Mouse (Mus musculus) ES-Bruce4 (cell line): ENCODE results near the gene F11r. TPM values are rescaled to one million over a fixed set of nuclear protein-coding genes. Genes with fewer than 3 reads are reported as not detected.

ENCODE experiments used
- H3K27ac ChIP-seq: 2 replicates; pipeline ENCODE4 v1.5.1; 2012; ENCODE audit warnings: low read length, inconsistent platforms; ENCODE audit not compliant: insufficient read depth
- H3K27me3 ChIP-seq: 2 replicates; pipeline ENCODE4 v1.6.1; 2012; ENCODE audit warnings: mild to moderate bottlenecking, low read length, inconsistent platforms; ENCODE audit not compliant: control insufficient read depth, poor library complexity, insufficient read depth, severe bottlenecking
- H3K36me3 ChIP-seq: 2 replicates; pipeline ENCODE4 v1.6.1; 2012; ENCODE audit warnings: inconsistent platforms, mild to moderate bottlenecking, low read length, moderate library complexity; ENCODE audit not compliant: control insufficient read depth, poor library complexity, insufficient read depth, severe bottlenecking
- H3K4me1 ChIP-seq: one replicate; pipeline ENCODE4 v1.8.1; 2011; ENCODE audit warnings: low read length; ENCODE audit not compliant: control insufficient read depth, insufficient read depth
- H3K4me3 ChIP-seq: 2 replicates; pipeline ENCODE4 v1.5.1; 2011; ENCODE audit warnings: low read depth, mild to moderate bottlenecking, low read length
- H3K9ac ChIP-seq: 2 replicates; pipeline ENCODE4 v1.6.1; 2012; ENCODE audit warnings: low read depth, mild to moderate bottlenecking, inconsistent platforms; ENCODE audit not compliant: poor library complexity, severe bottlenecking
- H3K9me3 ChIP-seq: replicated peaks from 2 replicates; pipeline ENCODE4 v1.6.1; 2012; ENCODE audit warnings: mild to moderate bottlenecking, low read length, inconsistent platforms; ENCODE audit not compliant: control insufficient read depth, poor library complexity, insufficient read depth, severe bottlenecking
- CTCF ChIP-seq: IDR thresholded peaks from one replicate; pipeline ENCODE4 v1.8.1; 2011; ENCODE audit warnings: low read depth, low read length
- EP300 ChIP-seq: IDR thresholded peaks from 2 replicates; pipeline ENCODE4 v1.6.1; 2011; ENCODE audit warnings: low read depth, low read length; ENCODE audit not compliant: insufficient read depth
- POLR2A ChIP-seq: IDR thresholded peaks from one replicate; pipeline ENCODE4 v1.8.1; 2011; ENCODE audit warnings: low read length; ENCODE audit not compliant: insufficient read depth
- polyA plus RNA-seq: library from polyadenylated mRNA; stranded (reverse); fragments of >200 nt; gene quantifications from 2 replicates; pipeline ENCODE4 v1.2.4, GENCODE M21; 2011; ENCODE audit warnings: low read depth; ENCODE audit not compliant: missing spikeins, insufficient read depth, insufficient read length

F11r gene
- polyA plus RNA-seq, 1 experiment: 123 TPM

- no peak overlapping the region for H3K27ac ChIP-seq
These were observed 5.2 kb upstream of the F11r start for GRCm38 (mm10) chr1:171432158-171432557.

GRCm38 (mm10) chr1:171435288-171435814, 2.0 kb upstream of the F11r start:
- Histone ChIP-seq H3K27ac (no peak overlapping the region), H3K36me3 (no peaks in the 10 kb centered on the region), H3K4me3 (no peak overlapping the region), H3K4me1 (peaks cover 3% of the 10 kb centered on the region), H3K9ac (no peak overlapping the region), H3K27me3 (no peaks in the 10 kb centered on the region), H3K9me3 (no peaks in the 10 kb centered on the region)
- TF ChIP-seq CTCF: no peak
- TF ChIP-seq EP300: no peak
- no peak for TF ChIP-seq POLR2A

More at GRCm38 (mm10) chr1:171432158-171432557, 5.2 kb upstream of the F11r start:
- Histone ChIP-seq H3K9me3 (no peaks in the 10 kb centered on the region), H3K4me1 (peaks cover 4% of the 10 kb centered on the region), H3K36me3 (no peaks in the 10 kb centered on the region), H3K27me3 (no peaks in the 10 kb centered on the region), H3K4me3 (no peak overlapping the region), H3K9ac (no peak overlapping the region)
- no peak for TF ChIP-seq POLR2A
- no peak for TF ChIP-seq CTCF
- no peak for TF ChIP-seq EP300

- no peak for TF ChIP-seq CTCF
- TF ChIP-seq EP300: no peak
- TF ChIP-seq POLR2A: no peak
- no peaks in the 10 kb centered on the region for H3K36me3 ChIP-seq
- no peak overlapping the region for H3K27ac ChIP-seq
- H3K9ac ChIP-seq: no peak overlapping the region
- no peaks in the 10 kb centered on the region for H3K9me3 ChIP-seq
- H3K4me3 ChIP-seq: no peak overlapping the region
- H3K4me1 ChIP-seq: peaks cover 4% of the 10 kb centered on the region
- H3K27me3 ChIP-seq: no peaks in the 10 kb centered on the region
These were observed 1.4 kb upstream of the F11r start for GRCm38 (mm10) chr1:171435974-171436373.

- H3K4me1 ChIP-seq: peaks cover 8% of the 10 kb centered on the region
- H3K27ac ChIP-seq: peak overlapping the region; percentile 64; the same call in 1 of the 2 replicates
- no peaks in the 10 kb centered on the region for H3K9me3 ChIP-seq
- peak overlapping the region; percentile 87 for H3K4me3 ChIP-seq
- H3K36me3 ChIP-seq: no peaks in the 10 kb centered on the region
- H3K27me3 ChIP-seq: no peaks in the 10 kb centered on the region
- H3K9ac ChIP-seq: peak overlapping the region; percentile 70
- TF ChIP-seq POLR2A: no peak
- TF ChIP-seq EP300: no peak
- TF ChIP-seq CTCF: no peak
These were observed 807 bp downstream of the F11r start for GRCm38 (mm10) chr1:171438014-171438670.

- peak overlapping the region; percentile 48 for H3K27ac ChIP-seq
- H3K36me3 ChIP-seq: no peaks in the 10 kb centered on the region
- TF ChIP-seq POLR2A (no peak), EP300 (no peak), CTCF (no peak)
- H3K4me3 ChIP-seq: peak overlapping the region; percentile 38
- no peaks in the 10 kb centered on the region for H3K27me3 ChIP-seq
- H3K4me1 ChIP-seq: peaks cover 8% of the 10 kb centered on the region
- H3K9me3 ChIP-seq: no peaks in the 10 kb centered on the region
- H3K9ac ChIP-seq: peak overlapping the region; percentile 70; the same call in 1 of the 2 replicates
These were observed 1.7 kb downstream of the F11r start for GRCm38 (mm10) chr1:171439072-171439471.

GRCm38 (mm10) chr1:171440025-171440725, 2.8 kb downstream of the F11r start:
- Histone ChIP-seq H3K27ac (no peak overlapping the region; the same call in 1 of the 2 replicates), H3K4me1 (peaks cover 8% of the 10 kb centered on the region), H3K36me3 (no peaks in the 10 kb centered on the region), H3K9ac (no peak overlapping the region), H3K9me3 (no peaks in the 10 kb centered on the region), H3K4me3 (peak overlapping the region; percentile 4), H3K27me3 (no peaks in the 10 kb centered on the region)
- no peak for TF ChIP-seq CTCF
- no peak for TF ChIP-seq POLR2A
- TF ChIP-seq EP300: no peak
